Mouse (Mus musculus) limb, embryonic 15.5 days (tissue): ENCODE data around the gene Lin7a. TPM values are rescaled to one million over a fixed set of nuclear protein-coding genes. Genes with fewer than 3 reads are reported as not detected.

Experiments
- ATAC-seq: fragments of 200-750 bp; cut with Nextera tagmentation; 2 replicates; pipeline ENCODE4 v1.8.0; 2017; ENCODE audit warnings: low read depth, moderate TSS enrichment; ENCODE audit not compliant: insufficient number of reproducible peaks, low FRiP score, low TSS enrichment
- H3K27ac ChIP-seq: fragments of 300-500 bp; sonication (generic); 2 replicates; pipeline ENCODE4 v1.5.1; 2015; ENCODE audit warnings: moderate library complexity, mild to moderate bottlenecking, inconsistent platforms
- H3K27me3 ChIP-seq: fragments of 300-500 bp; sonication (generic); 2 replicates; pipeline ENCODE4 v1.6.1; 2015; ENCODE audit warnings: inconsistent platforms
- H3K36me3 ChIP-seq: fragments of 300-500 bp; sonication (generic); 2 replicates; pipeline ENCODE4 v1.6.1; 2015; ENCODE audit warnings: inconsistent platforms
- H3K4me1 ChIP-seq: fragments of 300-500 bp; sonication (generic); 2 replicates; pipeline ENCODE4 v1.6.1; 2015; ENCODE audit warnings: inconsistent platforms
- H3K4me2 ChIP-seq: fragments of 300-500 bp; sonication (generic); 2 replicates; pipeline ENCODE4 v1.6.1; 2015; ENCODE audit warnings: mild to moderate bottlenecking, inconsistent platforms
- H3K4me3 ChIP-seq: fragments of 300-500 bp; sonication (generic); 2 replicates; pipeline ENCODE4 v1.5.1; 2015; ENCODE audit warnings: mild to moderate bottlenecking, inconsistent platforms
- H3K9ac ChIP-seq: fragments of 300-500 bp; sonication (generic); 2 replicates; pipeline ENCODE4 v1.6.1; 2015; ENCODE audit warnings: inconsistent platforms
- H3K9me3 ChIP-seq: fragments of 300-500 bp; sonication (generic); 2 replicates; pipeline ENCODE4 v1.6.1; 2016; ENCODE audit warnings: inconsistent platforms
- WGBS: fragments of 180-500 bp; shearing (Covaris S2); methylation state at CpG from one replicate; pipeline ENCODE4 v1.1.7; 2015; 5-methylcytosine and 5-hydroxymethylcytosine counted together
- polyA plus RNA-seq: library from polyadenylated mRNA; unstranded; fragments of >200 nt; fragmentation: Nextera tagmentation; extraction: Ambion mirVana; gene quantifications from 2 replicates; pipeline ENCODE4 v1.2.1, GENCODE M21; 2015

Lin7a gene
- polyA plus RNA-seq, 1 experiment from 2014 or later, result 4.5 TPM

DNA sequence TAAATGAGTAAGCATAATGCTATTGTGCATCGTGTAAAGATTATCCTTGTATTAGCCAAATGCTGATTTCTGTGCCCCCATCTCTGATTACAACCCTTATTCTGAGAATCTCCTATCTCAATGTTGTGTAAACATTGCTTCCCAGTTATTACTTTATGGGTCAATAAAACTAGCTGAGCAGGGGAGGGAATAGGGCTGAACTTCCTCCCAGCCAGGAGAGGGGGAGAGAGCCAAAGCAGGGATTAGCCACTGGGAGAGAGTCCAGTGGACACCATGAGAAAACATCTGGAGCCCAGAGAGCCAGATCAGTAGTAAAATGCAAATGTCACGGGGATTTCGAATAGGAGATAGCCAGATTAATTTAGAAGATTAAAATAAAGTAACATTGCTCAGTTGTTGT lies 82.0 kb downstream of the Lin7a start:
- 74% methylated on average over 3 of the region's 3 CpGs for WGBS
- no peak overlapping the region for H3K4me3 ChIP-seq
- H3K9ac ChIP-seq, result no peak overlapping the region
- H3K27ac ChIP-seq, result no peak overlapping the region
- no peaks in the 10 kb centered on the region for H3K9me3 ChIP-seq
- no peaks in the 10 kb centered on the region for H3K27me3 ChIP-seq
- no peaks in the 10 kb centered on the region for H3K4me1 ChIP-seq
- no peaks in the 10 kb centered on the region for H3K36me3 ChIP-seq
- no peak overlapping the region for H3K4me2 ChIP-seq
- no peak for ATAC-seq

DNA sequence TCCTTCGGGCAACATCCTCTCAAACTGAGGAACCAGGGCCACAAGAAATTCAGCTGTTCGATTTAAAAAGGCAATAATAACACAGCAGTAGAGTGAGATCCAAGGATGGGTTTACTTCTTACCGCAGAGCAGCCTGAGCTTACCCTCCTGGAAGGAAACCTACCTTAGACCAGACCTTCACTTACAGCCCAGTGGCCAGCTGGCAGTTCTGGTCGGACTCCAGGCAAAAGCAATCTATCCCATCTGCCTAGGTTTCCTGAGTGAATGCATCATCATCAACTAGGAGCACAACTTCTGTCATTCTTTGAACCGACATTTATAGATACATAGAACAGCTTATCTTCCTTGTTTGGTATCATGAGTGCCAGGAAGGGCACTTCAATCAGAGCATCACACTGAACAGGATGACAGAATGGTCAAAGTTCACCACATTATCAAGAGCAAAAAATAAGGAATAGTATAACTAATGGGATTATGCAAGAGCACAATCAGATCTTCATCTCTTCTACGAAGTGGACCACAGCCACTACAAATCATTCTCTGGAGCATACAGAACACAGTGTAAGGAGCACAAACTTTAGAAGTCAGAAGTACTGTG lies 87.1 kb downstream of the Lin7a start:
- no peaks in the 10 kb centered on the region for H3K36me3 ChIP-seq
- no peak overlapping the region for H3K4me2 ChIP-seq
- no peaks in the 10 kb centered on the region for H3K27me3 ChIP-seq
- H3K9me3 ChIP-seq, result no peaks in the 10 kb centered on the region
- H3K27ac ChIP-seq, result no peak overlapping the region
- 89% methylated on average over 6 of the region's 6 CpGs for WGBS
- H3K4me1 ChIP-seq, result no peaks in the 10 kb centered on the region; the same call in 1 of the 2 replicates
- no peak for ATAC-seq
- H3K9ac ChIP-seq, result no peak overlapping the region
- no peak overlapping the region for H3K4me3 ChIP-seq

- ATAC-seq, result no peak
- H3K9ac ChIP-seq, result no peak overlapping the region
These were observed 87.8 kb downstream of the Lin7a start for GRCm38 (mm10) chr10:107359296-107359695.

GRCm38 (mm10) chr10:107361546-107361945 lies 90.1 kb downstream of the Lin7a start:
- H3K4me2 ChIP-seq, result no peak overlapping the region
- no peak overlapping the region for H3K9ac ChIP-seq
- no peak overlapping the region for H3K27ac ChIP-seq
- no peaks in the 10 kb centered on the region for H3K36me3 ChIP-seq
- no peaks in the 10 kb centered on the region; the same call in 1 of the 2 replicates for H3K4me1 ChIP-seq
- no peaks in the 10 kb centered on the region for H3K27me3 ChIP-seq
- no peak overlapping the region for H3K4me3 ChIP-seq
- 39% methylated on average over 4 of the region's 4 CpGs for WGBS
- no peak for ATAC-seq
- H3K9me3 ChIP-seq, result no peaks in the 10 kb centered on the region

More at GRCm38 (mm10) chr10:107359296-107359695, 87.8 kb downstream of the Lin7a start:
- Histone ChIP-seq H3K27me3 (no peaks in the 10 kb centered on the region), H3K4me3 (no peak overlapping the region), H3K27ac (no peak overlapping the region), H3K36me3 (no peaks in the 10 kb centered on the region), H3K9me3 (no peaks in the 10 kb centered on the region), H3K4me1 (no peaks in the 10 kb centered on the region; the same call in 1 of the 2 replicates), H3K4me2 (no peak overlapping the region)

- no peak overlapping the region for H3K4me3 ChIP-seq
- H3K27ac ChIP-seq, result no peak overlapping the region
- H3K4me1 ChIP-seq, result no peaks in the 10 kb centered on the region; the same call in 1 of the 2 replicates
- H3K27me3 ChIP-seq, result no peaks in the 10 kb centered on the region
- no peak for ATAC-seq
- H3K4me2 ChIP-seq, result no peak overlapping the region
- no peak overlapping the region for H3K9ac ChIP-seq
- no peaks in the 10 kb centered on the region for H3K9me3 ChIP-seq
- 59% methylated on average over 2 of the region's 2 CpGs for WGBS
- no peaks in the 10 kb centered on the region for H3K36me3 ChIP-seq
These were observed 90.5 kb downstream of the Lin7a start for GRCm38 (mm10) chr10:107362026-107362425.

GRCm38 (mm10) chr10:107363049-107363816 lies 91.7 kb downstream of the Lin7a start:
- H3K27me3 ChIP-seq, result no peaks in the 10 kb centered on the region
- no peak overlapping the region for H3K4me3 ChIP-seq
- no peak overlapping the region for H3K27ac ChIP-seq
- no peak for ATAC-seq
- H3K9ac ChIP-seq, result no peak overlapping the region
- H3K9me3 ChIP-seq, result no peaks in the 10 kb centered on the region
- no peaks in the 10 kb centered on the region for H3K36me3 ChIP-seq
- WGBS, result 85% methylated on average over 16 of the region's 16 CpGs
- no peaks in the 10 kb centered on the region; the same call in 1 of the 2 replicates for H3K4me1 ChIP-seq
- no peak overlapping the region for H3K4me2 ChIP-seq

DNA sequence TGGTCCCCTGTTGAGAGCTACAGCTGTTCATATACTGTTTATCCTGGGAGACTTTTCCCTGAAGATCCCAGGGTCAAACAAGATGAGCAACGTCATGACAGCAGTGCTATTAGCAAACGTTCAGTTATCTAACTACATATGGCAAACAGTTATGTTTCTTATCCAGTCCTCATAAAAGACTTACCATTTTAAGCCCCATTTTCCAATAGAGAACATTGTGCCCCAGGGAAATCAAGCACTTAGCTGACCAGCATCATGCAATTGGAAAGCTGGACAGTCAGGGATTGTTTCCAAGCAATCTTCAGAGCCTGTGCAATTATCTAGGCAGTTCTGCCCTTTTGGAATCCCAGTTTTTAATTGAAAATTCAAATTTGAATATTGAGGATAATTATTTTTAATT lies 105.7 kb downstream of the Lin7a start:
- Histone ChIP-seq H3K4me3 (no peak overlapping the region), H3K36me3 (no peaks in the 10 kb centered on the region), H3K27ac (no peak overlapping the region), H3K4me1 (no peaks in the 10 kb centered on the region), H3K9ac (no peak overlapping the region), H3K9me3 (no peaks in the 10 kb centered on the region), H3K27me3 (no peaks in the 10 kb centered on the region), H3K4me2 (no peak overlapping the region)
- WGBS, result 48% methylated on average over 2 of the region's 2 CpGs
- ATAC-seq, result no peak

DNA sequence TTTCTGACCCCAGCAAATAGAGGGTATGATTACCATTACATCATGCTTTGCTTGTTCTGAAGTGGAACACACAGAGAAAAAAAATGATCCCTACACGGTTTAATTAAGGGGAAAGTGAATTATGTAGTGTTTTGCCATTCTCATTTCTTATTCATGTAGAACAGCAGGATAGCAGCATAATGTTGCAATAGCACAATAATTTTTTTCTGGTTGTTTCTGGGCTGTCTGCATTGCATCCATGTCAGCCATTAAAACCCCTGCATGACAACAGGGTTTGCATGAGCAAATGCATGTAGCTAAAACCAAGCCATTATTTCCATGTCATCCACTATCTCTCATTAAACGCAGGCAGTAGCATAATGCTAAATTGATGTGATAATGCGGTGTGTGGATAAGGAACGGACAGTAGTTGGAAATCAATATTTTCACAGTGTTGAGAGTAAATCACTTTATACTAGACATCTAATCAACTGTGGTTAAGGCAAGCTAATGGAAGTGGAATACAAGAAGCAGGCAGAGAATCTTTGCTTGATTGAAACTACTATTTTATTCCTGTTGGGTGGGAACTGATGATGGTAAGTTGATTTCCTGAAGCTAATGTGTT lies 109.8 kb downstream of the Lin7a start:
- Histone ChIP-seq H3K36me3 (no peaks in the 10 kb centered on the region), H3K27ac (no peak overlapping the region), H3K9me3 (no peaks in the 10 kb centered on the region), H3K4me2 (no peak overlapping the region), H3K4me3 (no peak overlapping the region), H3K27me3 (no peaks in the 10 kb centered on the region), H3K9ac (no peak overlapping the region), H3K4me1 (no peaks in the 10 kb centered on the region)
- WGBS, result 84% methylated on average over 4 of the region's 4 CpGs
- no peak for ATAC-seq

DNA sequence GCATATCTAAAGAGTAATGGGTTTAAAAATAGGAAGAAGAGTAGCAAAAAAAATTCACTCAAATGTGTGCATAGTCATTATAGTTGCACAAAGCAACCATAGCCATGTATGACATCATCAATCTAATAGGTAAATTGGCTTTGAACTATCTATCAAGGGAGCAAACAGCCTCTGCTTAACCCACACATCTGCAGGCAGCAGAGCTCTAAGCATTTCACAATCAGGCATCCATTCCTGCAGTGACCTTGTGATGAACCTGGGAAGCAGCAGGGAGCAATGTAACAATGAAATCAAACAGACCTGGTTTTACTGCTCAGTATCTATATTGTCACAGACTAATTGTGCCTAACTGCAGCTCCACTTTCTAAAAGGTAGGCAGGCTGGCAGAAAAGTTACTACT lies 112.3 kb downstream of the Lin7a start:
- Histone ChIP-seq H3K27ac (no peak overlapping the region), H3K36me3 (no peaks in the 10 kb centered on the region), H3K9ac (no peak overlapping the region), H3K4me3 (no peak overlapping the region), H3K27me3 (no peaks in the 10 kb centered on the region), H3K9me3 (no peaks in the 10 kb centered on the region), H3K4me1 (no peaks in the 10 kb centered on the region), H3K4me2 (no peak overlapping the region)
- no peak for ATAC-seq

- Histone ChIP-seq H3K4me3 (no peak overlapping the region), H3K36me3 (no peaks in the 10 kb centered on the region), H3K4me1 (no peaks in the 10 kb centered on the region), H3K9me3 (no peaks in the 10 kb centered on the region), H3K27me3 (no peaks in the 10 kb centered on the region), H3K27ac (no peak overlapping the region), H3K9ac (no peak overlapping the region), H3K4me2 (no peak overlapping the region)
- 47% methylated on average over 4 of the region's 4 CpGs for WGBS
- 0 out of 2 replicates have a peak, but pooled peaks have one; percentile 40 for ATAC-seq
These were observed 118.0 kb downstream of the Lin7a start for GRCm38 (mm10) chr10:107389505-107389904.

GRCm38 (mm10) chr10:107405347-107405746 lies 133.9 kb downstream of the Lin7a start:
- H3K4me1 ChIP-seq, result no peaks in the 10 kb centered on the region
- no peak overlapping the region for H3K4me2 ChIP-seq
- no peak for ATAC-seq
- H3K27me3 ChIP-seq, result no peaks in the 10 kb centered on the region
- 86% methylated on average over 4 of the region's 4 CpGs for WGBS
- no peaks in the 10 kb centered on the region for H3K9me3 ChIP-seq
- no peak overlapping the region for H3K27ac ChIP-seq
- no peaks in the 10 kb centered on the region for H3K36me3 ChIP-seq
- no peak overlapping the region for H3K9ac ChIP-seq
- no peak overlapping the region for H3K4me3 ChIP-seq

DNA sequence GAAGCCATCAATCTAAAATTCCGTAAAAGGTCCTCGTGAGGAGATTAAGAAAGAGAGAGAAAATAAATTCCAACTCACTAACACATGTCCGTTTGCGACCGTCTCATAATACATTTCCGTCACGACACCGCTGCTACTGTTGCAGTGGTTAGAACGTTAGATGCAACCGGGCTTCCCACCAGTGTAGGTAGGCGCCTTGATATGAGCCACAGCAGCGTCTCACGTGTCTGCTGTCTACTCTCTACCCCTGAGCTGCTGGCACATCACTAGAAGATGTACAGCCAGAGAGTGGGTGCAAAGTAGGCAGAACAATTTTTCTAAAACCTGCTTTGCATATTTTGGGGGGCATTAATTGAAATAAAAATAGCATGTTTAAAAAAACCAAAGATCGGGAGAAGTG lies 146.8 kb downstream of the Lin7a start:
- H3K36me3 ChIP-seq, result no peaks in the 10 kb centered on the region
- H3K9me3 ChIP-seq, result no peaks in the 10 kb centered on the region
- H3K4me3 ChIP-seq, result no peak overlapping the region
- no peaks in the 10 kb centered on the region for H3K4me1 ChIP-seq
- H3K4me2 ChIP-seq, result no peak overlapping the region
- no peak for ATAC-seq
- no peak overlapping the region for H3K27ac ChIP-seq
- WGBS, result 81% methylated on average over 14 of the region's 14 CpGs
- no peak overlapping the region for H3K9ac ChIP-seq
- no peaks in the 10 kb centered on the region for H3K27me3 ChIP-seq
